Mouse (Mus musculus) left cerebral cortex, postnatal 14 days (tissue): ENCODE data around the gene Tgfbr1. TPM values are rescaled to one million over a fixed set of nuclear protein-coding genes. Genes with fewer than 3 reads are reported as not detected.
A peak's percentile ranks its signal among the peaks of the same experiment; 100 is the strongest.

Source experiments
- DNase-seq, 2 experiments: peaks; one replicate each; pipeline ENCODE4 v3.0.0; 2021 to 2022; ENCODE audit warnings: low spot score in 2 of 2, mixed read lengths in 1 of 2
- intact Hi-C: fragments of 180-260 bp; cut with DNase I; formaldehyde crosslinking; loops from one replicate; pipeline ENCODE4 v1.15.1; 2025
- long read RNA-seq, 2 experiments: library from polyadenylated mRNA; stranded (forward); transcript quantifications; one replicate each; pipeline ENCODE4 v2.0.0; 2021
- total RNA-seq, 2 experiments: library from RNA; stranded (reverse); gene quantifications; 2 replicates each; pipeline ENCODE4 v1.2.3; 2021

The Tgfbr1 gene
- 10 to 100 TPM; 16.8 to 19.3 TPM for total RNA-seq
- long read RNA-seq, experiment 1, full-length matches to known transcripts: 20 of 24 reads
- long read RNA-seq, experiment 1, partial matches to known transcripts: 1 of 24 reads
- long read RNA-seq, experiment 1, other reads (novel, unspliced or antisense): 3 of 24 reads
- long read RNA-seq, experiment 2, full-length matches to known transcripts: 15 of 21 reads
- long read RNA-seq, experiment 2, partial matches to known transcripts: 2 of 21 reads
- long read RNA-seq, experiment 2, other reads (novel, unspliced or antisense): 4 of 21 reads

- DNase-seq: peak; percentile 95 to 96
- intact Hi-C loops: loop anchor here (5.0 kb wide), 1 partner anchor 106 kb away; no protein-coding TSS in a partner anchor
Measured at GRCm38 (mm10) chr4:47352803-47353388, at the start of gene Tgfbr1. Gene Tgfbr1 (plus strand): TSS chr4:47353222.

DNA sequence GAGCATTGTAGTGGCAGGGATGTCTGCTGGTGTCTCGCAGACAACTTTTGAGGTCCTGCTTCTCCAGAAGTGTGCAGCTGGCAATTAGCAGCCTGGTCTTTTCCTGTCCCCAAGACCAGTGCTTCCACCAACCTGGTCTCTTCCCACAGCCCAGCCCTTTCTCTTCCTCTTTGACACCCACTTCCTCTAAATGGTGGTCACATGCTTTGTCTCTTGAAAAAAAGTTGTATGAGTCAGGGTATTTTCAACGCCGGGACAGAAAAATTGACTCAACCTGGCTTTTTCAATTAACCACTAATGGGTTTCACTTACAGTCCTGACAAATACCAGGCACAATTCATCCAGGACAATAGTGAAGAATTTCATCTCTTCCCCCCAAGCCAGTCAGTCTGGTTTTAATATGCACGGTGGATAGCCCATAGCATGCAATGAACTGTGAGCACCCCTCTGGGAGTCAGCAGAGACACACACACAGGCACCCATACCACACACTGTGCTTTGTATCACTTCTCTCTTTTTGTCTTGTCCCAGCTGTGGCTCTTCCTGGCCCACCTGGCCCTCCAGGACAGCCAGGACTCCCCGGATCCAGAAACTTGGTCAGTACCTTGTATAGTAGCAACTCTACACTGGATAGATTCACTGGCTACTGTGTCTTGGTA is 49.6 kb upstream of the Tgfbr1 start:
- intact Hi-C loops: no loop called here
- no peak for DNase-seq

GRCm38 (mm10) chr4:47309886-47310625 is 43.0 kb upstream of the Tgfbr1 start:
- no peak for DNase-seq
- intact Hi-C loops: no loop called here

GRCm38 (mm10) chr4:47310812-47311211 is 42.2 kb upstream of the Tgfbr1 start:
- DNase-seq: no peak
- intact Hi-C loops: no loop called here

DNA sequence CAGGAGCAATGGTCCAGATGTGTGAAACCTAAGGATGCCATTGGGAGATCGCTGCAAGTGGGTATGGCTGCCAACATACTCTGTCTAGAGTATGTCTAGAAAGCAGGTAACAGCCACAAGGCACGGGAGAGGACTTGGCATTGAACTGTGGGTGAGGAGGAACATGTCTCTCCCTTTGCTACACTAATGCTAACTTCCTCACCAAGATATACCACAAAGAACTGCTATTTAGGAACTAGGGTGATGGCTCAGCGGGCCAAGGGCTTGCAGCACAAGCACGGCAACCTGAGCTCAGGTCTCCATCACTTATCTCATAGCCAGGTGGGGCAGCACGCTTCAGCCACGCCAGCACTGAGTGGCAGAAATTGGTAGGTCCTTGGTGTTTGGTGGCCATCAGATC is 41.6 kb upstream of the Tgfbr1 start:
- no peak for DNase-seq
- intact Hi-C loops: no loop called here

DNA sequence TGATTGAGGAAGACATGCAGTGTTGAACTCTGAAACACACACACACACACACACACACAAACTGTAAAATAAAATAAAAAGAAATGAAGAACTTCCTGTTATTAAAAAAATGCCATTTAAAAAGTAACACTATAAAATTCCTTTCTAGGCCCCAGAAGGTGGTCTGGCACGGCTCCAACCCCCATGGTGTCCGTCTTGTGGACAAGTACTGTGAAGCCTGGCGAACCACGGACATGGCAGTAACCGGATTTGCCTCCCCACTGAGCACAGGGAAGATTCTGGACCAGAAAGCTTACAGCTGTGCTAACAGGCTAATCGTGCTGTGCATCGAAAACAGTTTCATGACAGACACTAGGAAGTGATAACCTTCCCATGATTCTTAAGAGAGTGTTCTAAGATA is 41.1 kb upstream of the Tgfbr1 start:
- intact Hi-C loops: no loop called here

GRCm38 (mm10) chr4:47312676-47313075 is 40.3 kb upstream of the Tgfbr1 start:
- DNase-seq: peak; percentile 63 to 74
- intact Hi-C loops: no loop called here

More for the DNA sequence above, 41.1 kb upstream of the Tgfbr1 start:
- no peak for DNase-seq

DNA sequence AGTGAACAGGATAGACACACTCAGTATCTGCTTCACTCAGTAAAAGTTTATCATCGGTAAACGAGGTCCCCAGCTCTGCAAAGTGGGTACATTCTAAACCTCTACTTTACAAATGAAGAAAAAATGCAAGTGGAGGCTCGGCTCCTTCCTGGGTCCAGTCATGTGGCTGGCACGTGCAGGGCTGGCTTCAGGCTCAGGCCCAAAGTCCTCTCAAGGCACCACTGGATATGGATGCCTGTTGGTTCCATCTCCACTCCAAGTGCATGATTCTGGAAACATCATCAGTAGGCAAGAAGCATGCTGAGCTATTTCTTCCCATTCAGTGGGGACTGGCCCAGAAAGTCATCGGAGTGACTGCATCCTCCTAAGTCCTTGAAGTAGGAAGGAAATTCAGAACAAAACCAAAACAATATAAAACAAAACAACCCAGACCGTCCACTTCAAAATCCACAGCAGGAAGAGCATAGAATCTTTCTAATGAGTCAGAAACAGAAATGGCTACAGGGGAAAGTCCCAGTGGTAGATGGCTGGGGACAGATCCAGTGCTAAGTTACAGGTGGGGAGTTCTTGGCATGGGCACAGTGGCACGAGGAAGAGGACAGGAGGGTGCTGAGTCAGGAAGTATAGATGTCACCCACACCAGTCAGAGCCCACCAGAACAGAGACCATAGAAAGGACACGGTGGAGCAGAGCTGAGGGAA is 39.2 kb upstream of the Tgfbr1 start:
- intact Hi-C loops: no loop called here
- DNase-seq: no peak

DNA sequence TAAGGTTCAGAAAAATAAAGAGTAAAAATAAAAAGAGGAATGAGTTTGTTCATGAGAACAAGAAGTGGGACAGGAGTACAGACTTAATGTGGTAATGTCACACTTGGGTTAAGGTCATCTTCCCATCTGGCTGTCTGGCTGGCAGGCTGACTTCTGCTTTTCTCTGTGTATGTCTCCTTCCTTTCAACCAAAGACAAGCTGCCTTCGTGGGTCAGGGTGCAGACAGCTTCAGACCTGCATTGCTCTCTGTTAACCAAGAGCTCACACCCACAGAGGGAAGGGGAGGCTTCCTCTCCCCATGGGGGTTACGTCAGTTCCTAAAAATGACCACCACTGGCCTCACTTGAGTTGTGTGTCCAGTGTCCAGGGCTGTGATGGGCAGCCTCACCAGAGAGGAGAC is 37.6 kb upstream of the Tgfbr1 start:
- intact Hi-C loops: no loop called here
- DNase-seq: peak; percentile 27 to 61

- intact Hi-C loops: no loop called here
- no peak for DNase-seq
Measured at GRCm38 (mm10) chr4:47316432-47316831, 36.6 kb upstream of the Tgfbr1 start.

DNA sequence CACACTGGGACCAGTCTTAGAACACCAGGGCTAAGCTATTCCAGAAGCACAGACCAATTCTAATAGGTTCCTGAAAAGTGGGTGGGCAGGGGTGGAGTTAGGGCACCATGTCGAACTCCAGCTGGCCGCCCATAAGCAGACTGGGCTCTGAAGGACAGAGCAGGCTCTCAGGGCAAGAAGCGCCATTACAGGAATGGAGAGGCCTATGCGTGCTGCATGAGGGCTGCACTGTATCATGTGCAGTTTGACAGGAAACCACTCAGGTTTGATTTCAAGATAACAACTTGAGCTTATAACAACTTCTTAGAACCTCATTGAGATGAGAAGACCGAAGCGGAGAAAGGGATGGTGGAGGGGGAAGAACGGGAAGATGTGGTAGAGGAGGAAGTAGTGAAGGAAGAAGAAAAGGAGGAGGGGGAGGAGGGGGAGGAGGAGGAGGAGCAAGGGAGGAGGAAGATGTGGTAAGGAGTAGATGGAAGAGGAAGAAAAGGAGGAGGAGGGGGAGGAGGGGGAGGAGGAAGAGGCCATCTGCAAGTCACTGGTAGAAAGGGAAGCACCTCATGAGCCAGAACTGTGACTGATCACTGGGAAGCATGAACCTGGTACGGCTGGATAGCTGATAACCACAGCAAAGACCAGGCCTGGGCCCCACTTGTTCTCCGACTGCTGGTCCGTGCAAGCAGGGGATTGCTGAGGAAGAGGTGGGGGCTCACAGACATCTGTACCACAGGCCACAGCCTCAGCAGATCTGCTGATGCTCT is 33.3 kb upstream of the Tgfbr1 start:
- intact Hi-C loops: no loop called here
- no peak for DNase-seq

GRCm38 (mm10) chr4:47322315-47322714 is 30.7 kb upstream of the Tgfbr1 start:
- no peak for DNase-seq
- intact Hi-C loops: no loop called here

- DNase-seq: no peak
- intact Hi-C loops: no loop called here
Measured at GRCm38 (mm10) chr4:47324206-47324605, 28.8 kb upstream of the Tgfbr1 start.

DNA sequence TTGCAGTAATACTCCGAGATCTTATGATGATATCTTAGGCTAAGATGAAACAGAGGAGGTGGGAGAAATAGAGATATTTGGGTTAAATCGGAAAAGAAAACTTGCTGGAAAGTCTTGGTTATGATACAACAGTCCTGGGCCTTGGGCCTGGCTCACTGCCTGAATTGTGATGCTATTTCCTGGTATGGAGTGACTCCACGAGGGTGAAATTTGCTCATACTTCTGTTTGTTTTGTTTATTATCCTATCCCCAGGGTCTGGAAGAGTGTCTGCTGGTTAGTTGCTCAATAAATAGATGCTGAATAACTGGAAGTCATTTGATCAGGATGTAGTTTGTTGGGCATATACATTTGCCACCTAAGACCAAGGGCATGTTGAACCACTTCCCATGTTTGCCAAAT is 25.2 kb upstream of the Tgfbr1 start:
- no peak for DNase-seq
- intact Hi-C loops: no loop called here

DNA sequence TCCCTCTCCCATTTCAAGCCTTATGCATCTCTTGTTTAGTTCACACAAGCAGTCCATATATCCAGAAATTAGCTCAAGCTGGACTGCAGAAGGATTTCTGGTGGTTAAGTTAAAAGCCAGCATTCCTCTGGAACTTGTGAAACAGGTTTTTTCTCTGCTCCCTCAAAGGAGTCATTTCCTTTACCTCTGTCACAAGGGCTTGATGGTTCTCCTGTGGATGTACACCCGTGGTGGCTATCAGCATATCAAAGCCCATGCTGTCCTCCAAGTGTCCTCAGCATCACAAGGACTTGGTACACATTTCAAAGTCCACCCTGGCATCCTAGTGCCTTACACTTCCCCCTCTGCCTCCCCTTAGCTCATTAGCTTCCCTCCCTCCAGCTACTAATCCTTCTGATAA is 23.7 kb upstream of the Tgfbr1 start:
- intact Hi-C loops: no loop called here
- no peak for DNase-seq

DNA sequence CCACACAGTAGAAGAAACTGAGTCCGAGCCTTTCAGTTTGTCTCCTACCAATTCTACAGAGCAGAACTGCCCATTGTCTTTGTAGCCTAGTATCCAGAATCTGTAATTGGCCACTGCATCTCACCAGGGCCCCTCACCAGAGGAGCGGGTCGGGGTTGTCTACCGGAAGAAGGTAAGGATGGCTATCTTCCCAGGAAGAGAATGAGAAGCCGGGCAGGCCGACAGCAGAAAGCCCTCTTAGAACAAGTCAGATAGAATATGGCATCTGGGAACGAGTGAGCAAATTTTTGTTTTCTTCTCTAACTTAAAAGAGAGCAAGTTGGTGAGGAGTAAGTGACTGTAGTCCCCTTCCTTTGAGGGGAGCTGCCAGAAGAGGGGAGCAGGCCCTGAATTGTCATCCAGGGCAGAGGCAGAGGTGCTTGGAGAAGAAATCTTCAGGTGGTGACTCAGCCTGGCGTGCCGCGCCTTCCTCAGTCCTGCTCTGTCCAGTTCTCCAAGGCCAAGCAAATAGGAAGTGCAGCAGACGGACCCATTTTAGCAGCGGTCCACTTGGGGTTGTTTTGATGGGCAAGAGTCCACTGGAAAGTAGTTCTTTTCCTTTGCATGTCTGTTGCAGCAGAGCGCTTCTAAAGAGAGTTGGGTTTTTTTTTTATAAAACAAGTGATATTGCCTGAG is 22.5 kb upstream of the Tgfbr1 start:
- no peak for DNase-seq
- intact Hi-C loops: no loop called here

DNA sequence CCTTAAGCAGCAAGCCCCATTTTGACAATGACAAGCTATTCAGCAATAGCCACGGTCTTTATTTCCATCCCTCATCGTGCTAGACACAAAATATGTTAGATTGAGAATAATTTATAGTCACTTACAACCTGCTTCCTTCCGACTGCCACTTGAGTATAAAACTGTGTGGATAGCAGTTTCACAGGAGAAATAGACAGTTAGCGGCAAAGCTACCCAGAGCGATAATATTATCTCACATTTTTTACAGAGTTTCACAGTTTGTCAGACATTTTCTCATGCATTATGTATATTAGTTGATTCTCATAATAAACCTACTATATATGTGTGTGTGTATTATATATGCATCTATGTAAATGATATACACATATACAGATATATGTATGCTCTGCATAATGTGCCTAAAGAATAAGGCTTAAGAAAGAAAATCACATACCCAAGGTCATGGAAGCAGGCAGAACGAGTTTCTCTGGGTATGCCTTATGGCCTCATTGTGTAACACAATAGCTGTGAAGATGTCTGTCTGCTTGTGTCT is 20.1 kb upstream of the Tgfbr1 start:
- no peak for DNase-seq
- intact Hi-C loops: no loop called here

GRCm38 (mm10) chr4:47333541-47333940 is 19.5 kb upstream of the Tgfbr1 start:
- intact Hi-C loops: no loop called here
- no peak for DNase-seq
